Mouse (Mus musculus) cerebellum, postnatal 14 days (tissue): Measurements from ENCODE around the gene Gjb1.

Experiments used
- DNase-seq, 2 experiments: peaks; one replicate each; pipeline ENCODE4 v3.0.0; 2021; ENCODE audit warnings: mixed read lengths in 2 of 2

Gjb1 gene

DNA sequence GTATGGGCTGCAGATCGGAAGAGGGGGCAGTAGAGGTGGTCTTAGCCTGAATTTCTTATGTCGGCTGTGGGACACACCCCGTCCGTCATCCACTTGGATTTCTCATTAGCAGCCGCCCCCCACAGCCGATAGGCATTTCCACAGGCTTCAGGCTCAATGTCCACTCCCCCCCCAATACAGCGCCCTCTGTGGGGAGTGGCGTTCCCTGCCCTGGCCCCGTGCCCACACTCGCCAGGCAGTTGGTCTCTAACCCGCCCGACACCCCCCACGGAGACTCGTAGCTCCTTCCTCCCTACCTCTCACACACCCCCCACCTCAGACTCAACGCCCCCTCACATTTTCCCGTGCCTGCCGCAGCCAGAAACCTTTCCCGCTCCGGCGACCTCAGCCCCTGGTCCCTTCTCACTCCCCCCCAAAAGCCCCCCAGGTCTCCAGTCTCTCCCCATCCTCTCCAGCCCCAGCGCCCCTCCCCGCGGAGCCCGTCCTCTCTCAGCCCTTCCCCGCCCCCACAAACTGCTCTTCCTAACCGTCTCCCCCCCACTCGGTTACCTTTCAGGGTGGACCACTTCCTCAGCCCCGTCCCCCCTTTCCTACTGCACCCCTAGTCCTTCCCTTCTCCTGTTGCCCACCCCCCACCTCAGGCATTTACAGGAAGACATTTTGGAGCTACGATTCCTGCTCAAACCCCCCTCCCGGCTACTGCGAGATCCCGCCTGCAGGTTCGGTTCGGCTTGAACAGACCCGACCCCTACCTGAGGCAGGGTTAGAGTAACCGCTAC, 43.0 kb downstream of the Gjb1 start:
- DNase-seq, result peak; percentile 69 to 86

DNA sequence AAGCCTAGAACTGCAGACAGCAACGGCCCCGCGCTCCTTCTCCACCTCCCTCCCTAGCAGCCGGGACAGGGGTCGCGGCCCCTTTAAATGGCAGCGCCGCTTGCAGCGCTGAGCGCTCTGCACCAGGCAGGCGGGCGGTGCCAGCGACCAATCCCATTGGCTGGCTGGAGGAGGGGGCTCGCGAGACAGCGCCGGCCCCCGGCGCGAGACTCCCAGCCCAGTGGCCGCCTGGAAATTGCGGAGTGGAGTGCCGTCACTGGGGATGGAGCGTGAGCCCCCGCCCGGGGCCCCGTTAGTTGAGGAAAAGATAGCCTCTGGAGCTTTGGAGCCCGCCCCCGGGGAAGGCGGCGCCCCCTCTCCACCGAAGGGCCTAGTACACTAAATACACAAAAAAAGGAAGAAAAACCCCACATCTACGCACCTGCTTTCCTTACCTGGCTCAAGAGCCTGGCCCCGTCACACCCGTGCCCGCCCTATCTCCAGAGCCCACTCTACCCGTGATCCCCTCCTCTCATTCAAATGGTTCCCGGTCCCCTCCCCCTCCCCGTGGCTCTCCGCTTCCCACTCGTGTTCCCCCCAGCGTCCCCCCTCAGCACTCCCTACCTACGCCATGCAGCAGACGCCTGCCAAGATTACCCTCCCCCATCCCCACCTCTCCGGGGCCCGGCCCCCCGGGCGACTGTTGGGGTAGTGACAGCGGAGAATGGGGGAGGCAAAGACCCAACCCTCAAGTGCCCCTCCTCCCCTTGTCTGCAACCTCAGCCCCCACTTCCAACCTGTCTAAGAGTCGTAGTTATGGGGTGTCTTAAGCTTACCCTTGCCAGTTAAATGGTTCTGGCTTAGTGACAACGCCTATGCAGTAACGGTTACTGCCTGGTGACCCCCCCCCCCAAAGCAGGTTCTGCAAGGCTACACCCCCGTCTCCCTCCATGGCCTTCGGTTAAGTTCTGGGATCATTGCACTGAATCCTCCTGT, 43.8 kb downstream of the Gjb1 start:
- DNase-seq, result peak; percentile 91

DNA sequence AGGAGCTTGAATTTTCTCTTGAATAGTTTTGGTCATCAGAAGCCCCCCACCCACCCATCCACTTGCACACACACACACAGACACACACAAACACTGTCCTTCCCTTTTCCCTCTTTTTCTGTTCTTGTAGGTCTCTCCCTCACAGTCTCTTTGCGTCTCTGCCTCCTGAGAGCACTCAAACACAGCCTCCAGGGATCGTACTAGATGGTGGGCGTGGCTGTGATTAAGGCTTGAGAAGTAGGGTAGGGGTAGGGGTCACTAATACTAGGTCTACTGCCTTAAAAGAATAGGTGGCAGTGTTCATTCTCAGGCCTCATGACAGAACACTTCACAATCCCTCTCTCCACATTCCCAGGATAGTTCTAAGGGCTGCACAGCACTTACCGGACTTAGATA, 44.5 kb downstream of the Gjb1 start, which contains the start of gene Zmym3:
Gene Zmym3 (minus strand): TSS at position 150 of the 396 bp plus-strand sequence.
- peak in 1 of 2 experiments; percentile 5 for DNase-seq

DNA sequence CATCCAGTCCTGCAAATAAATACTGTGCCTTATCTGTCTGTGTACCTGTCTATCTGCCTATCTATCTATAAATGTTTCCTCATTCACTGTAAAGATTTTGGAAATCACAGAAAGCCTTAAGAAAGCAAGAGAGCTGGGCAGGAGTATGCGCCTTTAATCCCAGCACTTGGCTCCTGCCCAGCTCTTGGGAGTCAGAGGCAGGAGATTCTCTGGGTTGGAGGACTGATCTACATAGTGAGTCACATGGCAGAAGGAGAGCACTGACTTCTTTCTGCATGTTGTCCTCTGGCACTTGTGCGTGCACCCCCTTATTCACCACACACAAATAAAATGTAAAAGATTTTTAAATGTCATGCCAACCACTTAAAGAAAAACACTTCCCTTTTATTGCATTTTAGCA, 47.3 kb downstream of the Gjb1 start:
- peak; percentile 8 to 29 for DNase-seq

DNA sequence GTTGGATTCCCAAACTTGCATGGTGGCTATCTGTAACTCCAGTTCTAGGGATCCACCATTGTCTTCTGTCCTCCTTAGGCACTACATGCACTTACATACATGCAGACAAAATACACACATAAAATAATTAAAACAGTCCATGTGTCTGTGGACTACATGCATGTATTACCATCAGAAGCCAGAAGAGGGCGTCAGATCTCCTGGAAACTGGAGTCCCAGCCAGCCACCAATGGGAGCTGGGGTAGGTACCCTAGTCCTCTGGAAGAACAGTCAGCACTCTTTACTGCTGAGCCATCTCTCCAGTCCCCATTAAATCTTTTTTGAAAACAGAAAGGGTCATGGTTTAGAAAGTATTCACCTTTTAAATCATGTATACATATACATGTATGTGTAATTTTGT, 51.6 kb downstream of the Gjb1 start:
- DNase-seq, result peak; percentile 10 to 35

DNA sequence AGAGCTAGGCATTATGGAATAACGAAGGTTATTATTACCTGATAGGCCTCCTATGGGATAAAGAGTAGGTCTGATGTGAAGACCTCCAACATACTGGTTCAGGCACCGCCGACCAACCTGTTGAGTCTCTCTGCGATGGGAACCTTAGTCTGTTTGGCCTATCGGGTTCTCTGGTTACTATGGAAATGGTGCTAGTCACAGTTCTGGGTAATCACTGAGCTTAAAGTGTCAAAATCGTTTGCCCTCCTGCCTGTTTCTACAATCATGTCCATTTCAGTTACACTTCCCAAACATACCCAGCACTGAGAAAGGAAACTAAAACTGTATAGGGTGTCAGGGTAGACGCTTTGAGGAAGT, 52.6 kb downstream of the Gjb1 start:
- peak in 1 of 2 experiments; percentile 33 for DNase-seq

DNA sequence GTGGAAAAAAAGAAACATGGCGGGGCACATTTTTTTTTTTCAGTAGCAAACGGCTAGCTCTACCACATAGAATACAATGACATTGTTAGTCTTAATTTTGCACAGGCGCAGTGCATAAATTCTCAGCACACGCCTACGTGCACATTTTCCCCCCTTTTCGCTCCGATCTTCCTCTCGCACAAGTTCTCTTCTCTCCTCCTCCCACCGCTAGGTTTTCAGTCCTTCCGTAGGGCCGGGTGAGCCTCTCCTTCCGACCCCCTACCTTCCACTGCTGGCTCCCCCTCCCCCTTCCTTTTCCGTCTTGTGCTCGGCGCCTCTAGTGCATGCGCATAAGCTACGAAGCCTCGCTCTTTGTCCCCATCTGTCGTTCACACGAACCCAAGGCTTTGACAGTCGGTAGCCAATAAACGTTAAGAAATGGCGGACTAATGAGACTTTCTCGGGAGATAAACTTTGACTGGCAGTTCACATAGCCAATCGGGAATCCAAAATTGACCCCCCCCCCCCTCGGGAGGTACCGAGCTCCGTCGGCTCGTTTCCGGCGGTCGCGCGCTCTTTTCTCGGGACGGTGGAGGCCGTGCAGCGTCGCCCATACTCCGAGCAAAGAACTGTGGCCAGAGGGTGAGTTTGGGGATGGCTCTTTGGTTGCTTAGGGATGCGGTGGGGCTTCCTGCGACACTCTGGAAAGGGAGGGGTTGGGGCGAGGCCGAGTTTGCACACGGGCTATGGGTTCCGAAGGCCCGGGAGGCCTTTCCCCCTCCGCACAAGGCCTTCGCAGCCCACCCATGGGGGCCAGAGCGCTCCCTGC, 53.2 kb downstream of the Gjb1 start, which contains the start of gene Nono:
Gene Nono (plus strand): TSS at position 177 of the 808 bp plus-strand sequence.
- peak; percentile 88 to 91 for DNase-seq

DNA sequence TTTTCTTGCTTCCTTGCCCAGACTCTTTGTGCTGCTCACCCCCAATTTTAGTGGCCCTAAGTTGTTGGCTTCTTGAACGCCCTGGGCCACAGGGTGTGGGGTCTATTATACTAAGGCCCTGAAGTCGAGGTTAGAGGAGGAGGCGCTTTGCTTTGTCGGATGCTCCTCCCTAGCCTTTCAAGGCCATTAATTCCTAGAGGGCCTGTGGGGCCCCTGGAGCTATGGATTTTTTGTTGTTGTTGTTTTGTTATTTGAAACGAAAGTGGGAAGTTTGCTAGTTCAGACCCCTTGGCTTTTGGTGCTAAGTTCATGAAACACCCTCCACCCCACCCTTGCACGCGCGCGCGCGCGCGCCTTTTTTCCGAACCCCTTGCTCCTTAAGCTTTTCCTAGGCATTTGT, 53.8 kb downstream of the Gjb1 start:
- peak in 1 of 2 experiments; percentile 24 for DNase-seq
